Mouse (Mus musculus) thymus, postnatal 0 days (tissue): ENCODE data around the gene Sult3a2. TPM values are rescaled to one million over a fixed set of nuclear protein-coding genes. Genes with fewer than 3 reads are reported as not detected.
"Not testable (repeated sequence)": the region's sequence is repeated elsewhere in the genome, so short reads cannot be mapped to it uniquely, and the experiment has no call there.

Source experiments
- DNase-seq: peaks from one replicate; pipeline ENCODE4 v3.0.0-alpha.2; 2015; ENCODE audit warnings: low spot score
- polyA plus RNA-seq: library from polyadenylated mRNA; unstranded; fragments of >200 nt; fragmentation: Nextera tagmentation; extraction: Ambion mirVana; gene quantifications from 2 replicates; pipeline ENCODE4 v1.2.1, GENCODE M21; 2015

Gene Sult3a2
- not detected in 2 replicates for polyA plus RNA-seq

GRCm38 (mm10) chr10:33786604-33787003 is at the start of gene Sult3a2:
Gene Sult3a2, minus strand, starts transcription at chr10:33786704.
- no peak for DNase-seq

- no peak for DNase-seq
These were observed 34.4 kb upstream of the Sult3a2 start for GRCm38 (mm10) chr10:33820892-33821291.

- DNase-seq, result no peak
These were observed 30.4 kb upstream of the Sult3a2 start for GRCm38 (mm10) chr10:33816923-33817322.

GRCm38 (mm10) chr10:33814266-33814665 is 27.8 kb upstream of the Sult3a2 start:
- DNase-seq, result no peak

- no peak for DNase-seq
These were observed 25.3 kb upstream of the Sult3a2 start for GRCm38 (mm10) chr10:33811807-33812206.

GRCm38 (mm10) chr10:33797221-33797949 is 10.9 kb upstream of the Sult3a2 start:
- not testable (repeated sequence) for DNase-seq

GRCm38 (mm10) chr10:33796269-33796915 is 9.9 kb upstream of the Sult3a2 start:
- DNase-seq, result not testable (repeated sequence)

GRCm38 (mm10) chr10:33792166-33792565 is 5.7 kb upstream of the Sult3a2 start:
- not testable (repeated sequence) for DNase-seq

- no peak for DNase-seq
These were observed 1.0 kb upstream of the Sult3a2 start for GRCm38 (mm10) chr10:33787541-33787940.

GRCm38 (mm10) chr10:33735251-33735650 is 51.3 kb downstream of the Sult3a2 start:
- not testable (repeated sequence) for DNase-seq

- DNase-seq, result no peak
These were observed 53.3 kb downstream of the Sult3a2 start for GRCm38 (mm10) chr10:33733241-33733640.

- no peak for DNase-seq
These were observed 53.9 kb downstream of the Sult3a2 start for GRCm38 (mm10) chr10:33732409-33733185.

GRCm38 (mm10) chr10:33723764-33724163 is 62.7 kb downstream of the Sult3a2 start:
- no peak for DNase-seq

GRCm38 (mm10) chr10:33721827-33722438 is 64.6 kb downstream of the Sult3a2 start:
- no peak for DNase-seq

Other genes with a start within 250 kb of the Sult3a2 start
- gene Clvs2, start 161.9 kb downstream of the Sult3a2 start, polyA plus RNA-seq, result 0.04 TPM in 1 of 2 replicates, not detected in the other
- gene Sult3a1, start 71.0 kb upstream of the Sult3a2 start, polyA plus RNA-seq, result not detected in 2 replicates
- 0.03 and 0.05 TPM in 2 replicates for gene Rsph4a, start 118.4 kb upstream of the Sult3a2 start, polyA plus RNA-seq
- gene Zup1, start 164.6 kb upstream of the Sult3a2 start, polyA plus RNA-seq, result 26.3 and 28.2 TPM in 2 replicates
- 150 and 151 TPM in 2 replicates for gene Rwdd1, start 232.9 kb upstream of the Sult3a2 start, polyA plus RNA-seq